Mouse (Mus musculus) olfactory bulb, adult 2 months (tissue): ENCODE data around the gene Smarcd2.

Source experiments
- CTCF ChIP-seq: fragments of 200-500 bp; IDR thresholded peaks from 2 replicates; pipeline ENCODE4 v1.5.1; 2012; ENCODE audit warnings: low read depth, mild to moderate bottlenecking, low read length, moderate library complexity; ENCODE audit not compliant: insufficient read depth
- POLR2A ChIP-seq: fragments of 200-500 bp; IDR thresholded peaks from 2 replicates; pipeline ENCODE4 v1.6.1; 2012; ENCODE audit warnings: mild to moderate bottlenecking, low read depth, low read length, moderate library complexity; ENCODE audit not compliant: insufficient read depth

DNA sequence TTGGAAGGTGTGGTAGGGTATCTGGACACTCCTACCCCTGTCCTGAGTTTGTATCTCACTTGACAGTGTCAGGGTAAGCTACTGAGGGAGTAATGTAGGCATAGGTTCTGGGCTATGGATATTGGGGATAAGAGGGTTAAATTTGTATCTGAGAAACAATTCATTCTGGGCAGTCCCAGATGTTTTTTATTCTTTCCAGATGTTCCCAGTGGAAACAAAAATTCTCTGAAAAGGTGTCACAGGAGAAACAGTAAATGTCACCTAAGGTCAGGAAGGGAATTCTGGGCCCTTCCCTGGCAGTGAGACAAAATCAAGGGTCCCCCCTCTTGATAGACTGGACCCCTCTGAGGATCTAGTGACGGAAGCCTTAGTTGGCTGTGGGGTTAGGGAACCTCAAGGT, 43.6 kb upstream of the Smarcd2 start:
- no peak for TF ChIP-seq CTCF
- TF ChIP-seq POLR2A = no peak
